Mouse (Mus musculus) spleen, adult 2 months (tissue): ENCODE results near the gene Mymx.

Experiments
- CTCF ChIP-seq: fragments of 200-500 bp; IDR thresholded peaks from 2 replicates; pipeline ENCODE4 v1.5.1; 2011; ENCODE audit warnings: mild to moderate bottlenecking, inconsistent platforms; ENCODE audit not compliant: insufficient read depth, insufficient read length, insufficient replicate concordance; ENCODE audit errors: extremely low read depth
- POLR2A ChIP-seq: fragments of 200-500 bp; IDR thresholded peaks from 2 replicates; pipeline ENCODE4 v1.6.1; 2011; ENCODE audit warnings: low read depth, low read length, inconsistent platforms

DNA sequence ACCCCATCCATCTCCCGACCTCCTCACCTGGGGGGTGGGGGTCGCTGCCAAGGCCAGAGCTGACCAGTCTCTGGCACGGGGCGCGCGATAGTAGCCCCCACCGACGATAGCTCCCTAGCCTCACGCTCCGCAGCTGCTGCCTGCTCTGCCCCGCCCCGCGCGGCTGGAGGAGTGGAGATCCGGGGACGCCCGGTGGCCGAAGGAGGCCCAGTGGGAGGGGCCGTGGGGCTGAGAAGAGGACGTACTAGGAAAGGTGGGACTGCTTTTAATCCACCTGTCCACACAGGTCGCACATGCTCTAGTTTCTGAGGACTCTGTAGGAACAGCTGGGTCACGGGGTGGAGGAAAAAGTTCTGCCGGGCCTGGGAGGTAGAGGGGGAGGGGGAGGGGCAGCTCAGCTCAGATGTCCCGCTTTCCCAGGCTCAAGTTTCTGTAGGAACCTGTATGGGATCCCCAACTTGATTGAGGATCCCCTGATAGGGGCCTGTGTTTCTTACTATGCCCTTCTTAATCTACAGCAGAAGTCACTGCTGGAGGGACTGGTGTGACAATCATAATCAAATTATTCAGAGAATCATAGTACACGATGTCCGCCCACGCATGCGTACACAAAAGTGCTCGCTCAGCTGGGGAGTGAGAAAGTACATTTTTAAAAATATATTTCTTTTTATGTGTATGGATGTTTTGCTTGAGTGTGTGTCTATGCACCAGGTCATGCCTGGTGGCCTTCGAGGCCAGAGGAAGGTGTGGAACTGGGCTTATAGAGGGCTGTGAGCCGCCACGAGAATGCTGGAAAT is 2.3 kb downstream of the Mymx start, which contains the start of gene Slc29a1:
- TF ChIP-seq POLR2A (no peak), CTCF (no peak)
